Mouse (Mus musculus): ENCODE data around the gene Rock2.

GRCm38 (mm10) chr12:17034671-17035070 lies 140.0 kb downstream of the Rock2 start:
- TF ChIP-seq GATA1 (IDR thresholded peaks at IDR 0.05; ENCODE audit: borderline replicate concordance, low read length) (no peak), FLI1 (IDR thresholded peaks at IDR 0.05; ENCODE audit: low read length) (no peak)
